Mouse (Mus musculus) erythroblast, embryonic 14.5 days (primary cell): ENCODE data around the gene Lpin1. TPM values are rescaled to one million over a fixed set of nuclear protein-coding genes. Genes with fewer than 3 reads are reported as not detected.

Experiments used
- H3K27me3 ChIP-seq: 2 replicates; pipeline ENCODE4 v1.6.1; 2012; ENCODE audit warnings: inconsistent platforms; ENCODE audit not compliant: control insufficient read depth
- H3K36me3 ChIP-seq: 2 replicates; pipeline ENCODE4 v1.6.1; 2012; ENCODE audit warnings: mild to moderate bottlenecking, inconsistent platforms; ENCODE audit not compliant: control insufficient read depth
- H3K4me1 ChIP-seq: 2 replicates; pipeline ENCODE4 v1.6.1; 2012; ENCODE audit warnings: inconsistent platforms; ENCODE audit not compliant: control insufficient read depth
- H3K4me3 ChIP-seq: replicated peaks from 2 replicates; pipeline ENCODE3; 2012; ENCODE audit warnings: moderate library complexity, mild to moderate bottlenecking, inconsistent platforms
- H3K9me3 ChIP-seq: 2 replicates; pipeline ENCODE4 v1.6.1; 2012; ENCODE audit warnings: low read length, inconsistent platforms, mixed read lengths; ENCODE audit not compliant: control insufficient read depth
- GATA1 ChIP-seq: IDR thresholded peaks from 2 replicates; pipeline ENCODE4 v1.6.1; 2012; ENCODE audit warnings: low read length, inconsistent platforms, mixed read lengths
- TAL1 ChIP-seq: IDR thresholded peaks from 3 replicates; pipeline ENCODE4 v1.6.1; 2012; ENCODE audit warnings: low read length, inconsistent platforms, mixed read lengths
- polyA plus RNA-seq: library from polyadenylated mRNA; stranded (reverse); fragments of >175 nt; gene quantifications from 2 replicates; pipeline ENCODE4 v1.2.3, GENCODE M21; 2012

The Lpin1 gene
- polyA plus RNA-seq, 1 experiment: 0.03 TPM

- Histone ChIP-seq H3K4me3 (no peak overlapping the region), H3K4me1 (no peaks in the 10 kb centered on the region), H3K9me3 (no peaks in the 10 kb centered on the region), H3K36me3 (no peaks in the 10 kb centered on the region), H3K27me3 (no peaks in the 10 kb centered on the region)
- TF ChIP-seq TAL1 (no peak), GATA1 (no peak)
Measured at GRCm38 (mm10) chr12:16630152-16630865, 19.5 kb upstream of the Lpin1 start.

- TF ChIP-seq TAL1 (no peak), GATA1 (no peak)
- Histone ChIP-seq H3K36me3 (no peaks in the 10 kb centered on the region), H3K27me3 (no peaks in the 10 kb centered on the region)
Measured at GRCm38 (mm10) chr12:16620230-16620629, 9.5 kb upstream of the Lpin1 start.

GRCm38 (mm10) chr12:16619453-16619852, 8.7 kb upstream of the Lpin1 start:
- H3K4me1 ChIP-seq: no peaks in the 10 kb centered on the region

More at GRCm38 (mm10) chr12:16620230-16620629, 9.5 kb upstream of the Lpin1 start:
- Histone ChIP-seq H3K4me3 (no peak overlapping the region), H3K9me3 (no peaks in the 10 kb centered on the region), H3K4me1 (no peaks in the 10 kb centered on the region)

GRCm38 (mm10) chr12:16618512-16619274, 7.9 kb upstream of the Lpin1 start:
- Histone ChIP-seq H3K36me3 (no peaks in the 10 kb centered on the region), H3K4me1 (no peaks in the 10 kb centered on the region), H3K27me3 (no peaks in the 10 kb centered on the region), H3K4me3 (no peak overlapping the region), H3K9me3 (no peaks in the 10 kb centered on the region)
- TF ChIP-seq TAL1 (no peak), GATA1 (no peak)

More at GRCm38 (mm10) chr12:16619453-16619852, 8.7 kb upstream of the Lpin1 start:
- no peak overlapping the region for H3K4me3 ChIP-seq
- no peaks in the 10 kb centered on the region for H3K27me3 ChIP-seq
- TF ChIP-seq GATA1 (no peak), TAL1 (no peak)
- no peaks in the 10 kb centered on the region for H3K36me3 ChIP-seq
- H3K9me3 ChIP-seq: no peaks in the 10 kb centered on the region

GRCm38 (mm10) chr12:16615738-16616137, 5.0 kb upstream of the Lpin1 start:
- TF ChIP-seq GATA1 (no peak), TAL1 (no peak)
- H3K4me3 ChIP-seq: no peak overlapping the region
- no peaks in the 10 kb centered on the region for H3K9me3 ChIP-seq
- H3K27me3 ChIP-seq: no peaks in the 10 kb centered on the region
- H3K36me3 ChIP-seq: no peaks in the 10 kb centered on the region
- no peaks in the 10 kb centered on the region for H3K4me1 ChIP-seq

- Histone ChIP-seq H3K9me3 (no peaks in the 10 kb centered on the region), H3K4me3 (no peak overlapping the region), H3K27me3 (no peaks in the 10 kb centered on the region), H3K36me3 (no peaks in the 10 kb centered on the region), H3K4me1 (no peaks in the 10 kb centered on the region)
- TF ChIP-seq GATA1: no peak
- TF ChIP-seq TAL1: no peak
Measured at GRCm38 (mm10) chr12:16614556-16614955, 3.8 kb upstream of the Lpin1 start.

- TF ChIP-seq TAL1 (no peak), GATA1 (no peak)
- Histone ChIP-seq H3K4me3 (no peak overlapping the region), H3K27me3 (no peaks in the 10 kb centered on the region), H3K4me1 (peaks cover 2% of the 10 kb centered on the region; the same call in 1 of the 2 replicates), H3K36me3 (no peaks in the 10 kb centered on the region), H3K9me3 (no peaks in the 10 kb centered on the region)
Measured at GRCm38 (mm10) chr12:16605624-16606023, 5.1 kb downstream of the Lpin1 start.

GRCm38 (mm10) chr12:16602271-16602670, 8.5 kb downstream of the Lpin1 start:
- no peaks in the 10 kb centered on the region for H3K36me3 ChIP-seq
- H3K9me3 ChIP-seq: no peaks in the 10 kb centered on the region
- peaks cover 2% of the 10 kb centered on the region; the same call in 1 of the 2 replicates for H3K4me1 ChIP-seq
- no peaks in the 10 kb centered on the region for H3K27me3 ChIP-seq
- TF ChIP-seq GATA1: no peak
- no peak for TF ChIP-seq TAL1
- no peak overlapping the region for H3K4me3 ChIP-seq

GRCm38 (mm10) chr12:16600374-16600773, 10.4 kb downstream of the Lpin1 start:
- Histone ChIP-seq H3K4me3 (no peak overlapping the region), H3K4me1 (peaks cover 2% of the 10 kb centered on the region; the same call in 1 of the 2 replicates), H3K36me3 (no peaks in the 10 kb centered on the region), H3K9me3 (no peaks in the 10 kb centered on the region), H3K27me3 (no peaks in the 10 kb centered on the region)
- TF ChIP-seq TAL1 (no peak), GATA1 (no peak)
